Mouse (Mus musculus) G1E (cell line): ENCODE results near the gene Orc3. TPM values are rescaled to one million over a fixed set of nuclear protein-coding genes. Genes with fewer than 3 reads are reported as not detected.

Source experiments
- ATAC-seq: 2 replicates; pipeline ENCODE4 v1.8.0; 2016; ENCODE audit warnings: mild to moderate bottlenecking; ENCODE audit not compliant: insufficient number of reproducible peaks, poor library complexity, low FRiP score, severe bottlenecking; ENCODE audit errors: extremely low read depth
- DNase-seq: peaks from one replicate; pipeline ENCODE4 v3.0.0; 2012; ENCODE audit warnings: low spot score
- H3K27me3 ChIP-seq: 2 replicates; pipeline ENCODE4 v1.6.1; 2012; ENCODE audit warnings: mild to moderate bottlenecking, low read length, inconsistent platforms; ENCODE audit not compliant: insufficient read depth
- H3K36me3 ChIP-seq: replicated peaks from 2 replicates; pipeline ENCODE3; 2012; ENCODE audit warnings: mild to moderate bottlenecking, inconsistent platforms
- H3K4me1 ChIP-seq: 2 replicates; pipeline ENCODE4 v1.6.1; 2012; ENCODE audit warnings: low read depth, low read length, inconsistent platforms, mixed read lengths; ENCODE audit not compliant: insufficient read depth
- H3K4me3 ChIP-seq: 2 replicates; pipeline ENCODE4 v1.5.1; 2012; ENCODE audit warnings: low read depth, mild to moderate bottlenecking, inconsistent platforms, low read length, moderate library complexity, mixed read lengths
- H3K9me3 ChIP-seq: replicated peaks from 2 replicates; pipeline ENCODE4 v1.6.1; 2012; ENCODE audit warnings: inconsistent platforms
- CTCF ChIP-seq: IDR thresholded peaks from 2 replicates; pipeline ENCODE4 v1.5.1; 2012; ENCODE audit warnings: low read depth, low read length, inconsistent platforms, mixed read lengths
- GATA1 ChIP-seq: IDR thresholded peaks from 2 replicates; pipeline ENCODE4 v1.6.1; 2012; ENCODE audit warnings: borderline replicate concordance, low read length, inconsistent platforms, mixed read lengths
- GATA2 ChIP-seq: IDR thresholded peaks from 2 replicates; pipeline ENCODE4 v1.6.1; 2012; ENCODE audit warnings: low read depth, low read length, inconsistent platforms, borderline replicate concordance
- POLR2AphosphoS5 ChIP-seq: IDR thresholded peaks from 2 replicates; pipeline ENCODE4 v1.6.1; 2012; ENCODE audit warnings: low read depth, low read length, inconsistent platforms; ENCODE audit not compliant: insufficient replicate concordance
- TAL1 ChIP-seq: conservative IDR thresholded peaks from 2 replicates; pipeline ENCODE4 v1.6.1; 2012; ENCODE audit warnings: low read depth, low read length, inconsistent platforms, mixed read lengths
- polyA plus RNA-seq: library from polyadenylated mRNA; stranded (reverse); fragments of >175 nt; gene quantifications from 2 replicates; pipeline ENCODE4 v1.2.3, GENCODE M21; 2012
- total RNA-seq, 2 experiments: library from RNA; stranded (forward) in 1 of 2; stranded (reverse) in 1 of 2; fragments of 200-1000 nt in 1 of 2; fragments of >200 nt in 1 of 2; fragmentation: Nextera tagmentation in 1 of 2; gene quantifications; 2 replicates each; pipeline ENCODE4 v1.2.3; 2014 to 2017

Orc3 gene
- total RNA-seq (2014; fragmentation: Nextera tagmentation) (307 and 313 TPM in 2 replicates), total RNA-seq (2017) (150 and 157 TPM in 2 replicates), polyA plus RNA-seq (6.2 and 6.7 TPM in 2 replicates)

DNA sequence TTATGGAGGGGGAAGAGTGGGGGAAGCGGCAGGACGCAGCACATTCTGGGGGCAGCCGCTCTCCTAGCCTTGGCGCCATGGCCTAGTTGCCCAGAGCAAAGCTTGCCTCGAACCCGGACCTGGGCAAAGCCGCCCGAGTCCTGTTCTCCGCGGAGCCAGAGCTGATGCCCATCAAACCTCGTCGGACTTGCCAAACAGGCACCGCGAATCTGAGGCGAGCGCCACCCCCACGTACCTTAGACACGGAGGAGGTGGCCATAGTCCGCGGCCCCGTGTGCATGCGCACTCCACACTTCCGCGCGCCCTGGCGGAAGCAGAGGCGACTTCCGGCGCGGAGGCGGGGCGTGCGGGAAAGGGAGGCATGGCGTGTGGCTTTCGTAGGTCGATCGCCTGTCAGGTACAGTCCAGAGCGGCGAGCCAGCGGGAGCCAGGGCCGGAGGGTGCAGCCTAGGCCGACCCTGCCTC, at the start of gene Orc3, which contains the start of gene Rars2:
Gene Orc3, minus strand, starts transcription at position 315 of the 465 bp plus-strand sequence.
Gene Rars2, plus strand, starts transcription at position 328 of the 465 bp plus-strand sequence.
- TF ChIP-seq POLR2AphosphoS5 (no peak), GATA1 (no peak), CTCF (no peak), GATA2 (no peak), TAL1 (no peak)
- no peaks in the 10 kb centered on the region for H3K9me3 ChIP-seq
- no peaks in the 10 kb centered on the region for H3K27me3 ChIP-seq
- peak within 1 kb of the TSS; percentile 91 for H3K4me3 ChIP-seq
- DNase-seq (peak; percentile 74), ATAC-seq (peak; percentile 71)
- H3K36me3 ChIP-seq, result peaks cover 28% of the 10 kb centered on the region
- peaks cover 29% of the 10 kb centered on the region for H3K4me1 ChIP-seq

DNA sequence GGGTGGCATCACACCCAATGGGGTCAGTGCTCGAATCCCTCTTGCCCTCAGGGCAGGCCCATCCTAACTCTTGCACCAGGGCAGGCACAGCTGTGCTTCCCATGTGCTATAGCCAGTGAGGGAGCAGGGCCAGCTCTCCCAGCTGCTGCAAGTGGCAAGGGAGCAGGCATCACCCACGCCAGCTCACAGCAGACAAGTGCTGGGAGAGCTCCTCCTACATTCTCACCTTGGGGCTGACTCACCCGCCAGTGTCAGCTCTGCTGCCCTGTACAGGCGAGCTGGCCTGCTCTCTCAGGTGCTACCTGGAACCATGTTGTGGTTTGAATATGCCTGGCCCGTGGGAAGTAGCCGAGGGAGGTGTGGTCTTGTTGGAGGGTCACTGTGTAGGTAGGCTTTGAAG, 47.2 kb upstream of the Orc3 start:
- ATAC-seq, result no peak
- Histone ChIP-seq H3K4me3 (no peak overlapping the region), H3K9me3 (no peaks in the 10 kb centered on the region), H3K27me3 (no peaks in the 10 kb centered on the region), H3K4me1 (no peaks in the 10 kb centered on the region), H3K36me3 (peaks cover 93% of the 10 kb centered on the region)
- DNase-seq, result no peak
- TF ChIP-seq TAL1 (no peak), CTCF (no peak), POLR2AphosphoS5 (no peak), GATA2 (no peak), GATA1 (no peak)

DNA sequence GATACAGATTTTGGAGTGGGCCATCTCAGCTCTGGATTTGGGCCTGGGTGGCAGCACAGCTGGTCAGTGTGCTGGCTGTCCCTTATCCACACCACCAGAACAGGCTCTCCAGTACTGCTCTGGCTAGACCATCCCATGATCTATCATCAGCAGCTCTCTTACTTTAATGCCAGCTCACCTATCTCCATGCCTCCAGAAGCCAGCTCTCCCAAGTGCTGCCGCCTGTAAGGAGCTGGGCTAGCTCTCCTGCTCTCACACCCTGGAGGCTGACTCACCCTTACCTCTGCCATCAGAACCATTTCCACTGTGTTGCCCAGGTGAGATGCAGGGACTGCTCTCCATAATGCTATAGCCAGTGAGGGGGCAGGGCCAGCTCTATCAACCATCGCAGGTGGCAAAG, 46.8 kb upstream of the Orc3 start:
- no peak for DNase-seq
- no peak overlapping the region for H3K4me3 ChIP-seq
- H3K27me3 ChIP-seq, result no peaks in the 10 kb centered on the region
- H3K36me3 ChIP-seq, result peaks cover 93% of the 10 kb centered on the region
- no peak for ATAC-seq
- H3K9me3 ChIP-seq, result no peaks in the 10 kb centered on the region
- no peaks in the 10 kb centered on the region for H3K4me1 ChIP-seq
- TF ChIP-seq CTCF, result no peak
- no peak for TF ChIP-seq GATA1
- TF ChIP-seq POLR2AphosphoS5, result no peak
- no peak for TF ChIP-seq GATA2

DNA sequence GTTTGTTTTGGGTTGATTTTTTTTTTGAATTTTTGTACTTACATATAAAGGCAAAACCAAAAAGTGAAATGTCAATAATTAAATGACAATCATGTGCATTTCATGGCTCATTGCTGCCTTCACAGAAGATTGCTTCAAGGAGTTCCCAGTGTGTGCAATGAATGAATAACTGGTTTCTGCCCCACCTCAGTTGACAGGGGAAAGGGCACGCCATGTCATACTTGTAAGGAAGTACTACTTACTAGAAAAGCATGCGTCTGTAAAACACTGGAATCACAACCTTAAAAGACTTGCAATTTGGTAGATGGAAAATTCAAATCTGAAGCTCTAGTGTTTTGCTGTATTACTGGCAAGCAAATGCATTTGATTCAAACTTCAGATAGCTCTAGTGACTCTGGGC, 44.3 kb upstream of the Orc3 start:
- peaks cover 89% of the 10 kb centered on the region for H3K36me3 ChIP-seq
- no peak for DNase-seq
- H3K4me1 ChIP-seq, result no peaks in the 10 kb centered on the region
- no peak for ATAC-seq
- H3K9me3 ChIP-seq, result no peaks in the 10 kb centered on the region
- TF ChIP-seq TAL1, result no peak
- no peak for TF ChIP-seq GATA1
- TF ChIP-seq POLR2AphosphoS5, result no peak
- TF ChIP-seq CTCF, result no peak
- TF ChIP-seq GATA2, result no peak
- H3K4me3 ChIP-seq, result no peak overlapping the region
- H3K27me3 ChIP-seq, result no peaks in the 10 kb centered on the region

DNA sequence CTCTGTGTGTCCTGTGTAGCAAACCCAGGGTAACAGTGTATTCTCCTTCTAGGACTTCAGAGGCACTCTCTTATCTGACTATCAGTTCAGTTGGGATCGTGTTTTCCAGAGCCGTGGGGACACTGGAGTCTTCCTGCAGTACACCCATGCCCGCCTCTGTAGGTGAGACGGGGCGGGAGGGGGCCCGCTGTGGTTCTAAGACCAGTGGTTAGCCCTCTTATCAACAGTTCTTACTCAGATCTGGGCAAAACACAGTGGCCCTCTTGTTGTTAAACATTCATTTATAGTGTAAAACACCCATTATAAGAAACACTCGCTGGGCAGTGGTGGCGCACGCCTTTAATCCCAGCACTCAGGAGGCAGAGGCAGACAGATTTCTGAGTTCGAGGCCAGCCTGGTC, 41.4 kb upstream of the Orc3 start:
- Histone ChIP-seq H3K36me3 (peaks cover 90% of the 10 kb centered on the region), H3K9me3 (no peaks in the 10 kb centered on the region), H3K4me3 (no peak overlapping the region), H3K4me1 (no peaks in the 10 kb centered on the region), H3K27me3 (no peaks in the 10 kb centered on the region)
- DNase-seq (no peak), ATAC-seq (no peak)
- no peak for TF ChIP-seq GATA2
- TF ChIP-seq POLR2AphosphoS5, result no peak
- TF ChIP-seq GATA1, result no peak
- no peak for TF ChIP-seq CTCF
- TF ChIP-seq TAL1, result no peak

DNA sequence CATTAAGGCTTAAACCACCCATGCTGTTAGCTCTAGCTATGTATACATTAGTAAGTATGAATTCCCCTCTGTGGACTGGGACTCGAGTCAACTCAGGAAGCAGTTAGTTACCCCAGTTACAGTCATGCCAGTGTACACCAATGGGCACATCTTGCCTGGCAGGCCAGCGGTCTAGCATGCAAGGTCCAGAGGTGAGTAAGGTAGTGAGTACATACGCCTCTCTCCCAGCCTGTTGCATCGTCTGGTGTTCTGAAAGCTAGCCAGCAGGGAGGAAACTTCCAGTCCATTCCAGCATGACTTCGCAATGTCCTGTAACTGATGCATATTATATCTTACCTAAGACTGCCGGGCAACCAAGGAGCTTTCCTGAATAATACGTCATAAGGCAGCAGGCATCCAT, 38.4 kb upstream of the Orc3 start:
- H3K27me3 ChIP-seq, result no peaks in the 10 kb centered on the region
- H3K4me3 ChIP-seq, result no peak overlapping the region
- H3K9me3 ChIP-seq, result no peaks in the 10 kb centered on the region
- peaks cover 77% of the 10 kb centered on the region for H3K36me3 ChIP-seq
- DNase-seq (no peak), ATAC-seq (no peak)
- no peak for TF ChIP-seq TAL1
- TF ChIP-seq GATA1, result no peak
- TF ChIP-seq POLR2AphosphoS5, result no peak
- no peaks in the 10 kb centered on the region for H3K4me1 ChIP-seq
